Mouse (Mus musculus): Measurements from ENCODE around the gene Dlg5. TPM values are rescaled to one million over a fixed set of nuclear protein-coding genes. Genes with fewer than 3 reads are reported as not detected.

Gene Dlg5
- polyA plus RNA-seq, 1 experiment, result 2.6 TPM

- no peak for TF ChIP-seq GATA1 (IDR thresholded peaks at IDR 0.05; ENCODE audit: low read length)
Measured at GRCm38 (mm10) chr14:24244330-24245176, 1.2 kb downstream of the Dlg5 start.

GRCm38 (mm10) chr14:24242016-24242415 lies 3.7 kb downstream of the Dlg5 start:
- no peak for TF ChIP-seq GATA1 (IDR thresholded peaks at IDR 0.05; ENCODE audit: low read length)

- no peak for TF ChIP-seq GATA1 (IDR thresholded peaks at IDR 0.05; ENCODE audit: low read length)
Measured at GRCm38 (mm10) chr14:24240831-24241230, 4.9 kb downstream of the Dlg5 start.

- no peak for TF ChIP-seq GATA1 (IDR thresholded peaks at IDR 0.05; ENCODE audit: low read length)
Measured at GRCm38 (mm10) chr14:24239651-24240050, 6.1 kb downstream of the Dlg5 start.

GRCm38 (mm10) chr14:24235954-24236353 lies 9.8 kb downstream of the Dlg5 start:
- TF ChIP-seq GATA1 (IDR thresholded peaks at IDR 0.05; ENCODE audit: low read length), result no peak

- TF ChIP-seq GATA1 (IDR thresholded peaks at IDR 0.05; ENCODE audit: low read length), result no peak
Measured at GRCm38 (mm10) chr14:24234411-24234810, 11.3 kb downstream of the Dlg5 start.

GRCm38 (mm10) chr14:24232641-24233633 lies 12.8 kb downstream of the Dlg5 start:
- TF ChIP-seq GATA1 (IDR thresholded peaks at IDR 0.05; ENCODE audit: low read length), result no peak

- no peak for TF ChIP-seq GATA1 (IDR thresholded peaks at IDR 0.05; ENCODE audit: low read length)
Measured at GRCm38 (mm10) chr14:24228549-24228948, 17.2 kb downstream of the Dlg5 start.

- TF ChIP-seq GATA1 (IDR thresholded peaks at IDR 0.05; ENCODE audit: low read length), result no peak
Measured at GRCm38 (mm10) chr14:24227015-24227414, 18.7 kb downstream of the Dlg5 start.

GRCm38 (mm10) chr14:24226344-24226743 lies 19.4 kb downstream of the Dlg5 start:
- TF ChIP-seq GATA1 (IDR thresholded peaks at IDR 0.05; ENCODE audit: low read length), result no peak

- TF ChIP-seq GATA1 (IDR thresholded peaks at IDR 0.05; ENCODE audit: low read length), result no peak
Measured at GRCm38 (mm10) chr14:24222759-24223158, 23.0 kb downstream of the Dlg5 start.

GRCm38 (mm10) chr14:24222273-24222672 lies 23.4 kb downstream of the Dlg5 start:
- no peak for TF ChIP-seq GATA1 (IDR thresholded peaks at IDR 0.05; ENCODE audit: low read length)

- no peak for TF ChIP-seq GATA1 (IDR thresholded peaks at IDR 0.05; ENCODE audit: low read length)
Measured at GRCm38 (mm10) chr14:24217362-24217722, 28.4 kb downstream of the Dlg5 start.

- TF ChIP-seq GATA1 (IDR thresholded peaks at IDR 0.05; ENCODE audit: low read length), result no peak
Measured at GRCm38 (mm10) chr14:24216678-24217361, 28.9 kb downstream of the Dlg5 start.

GRCm38 (mm10) chr14:24216064-24216463 lies 29.7 kb downstream of the Dlg5 start:
- no peak for TF ChIP-seq GATA1 (IDR thresholded peaks at IDR 0.05; ENCODE audit: low read length)

- no peak for TF ChIP-seq GATA1 (IDR thresholded peaks at IDR 0.05; ENCODE audit: low read length)
Measured at GRCm38 (mm10) chr14:24214436-24214835, 31.3 kb downstream of the Dlg5 start.
